Mouse (Mus musculus) erythroblast, embryonic 14.5 days (primary cell): ENCODE data around the gene Klhl7. TPM values are rescaled to one million over a fixed set of nuclear protein-coding genes. Genes with fewer than 3 reads are reported as not detected.

ENCODE experiments used
- H3K27me3 ChIP-seq: 2 replicates; pipeline ENCODE4 v1.6.1; 2012; ENCODE audit warnings: inconsistent platforms; ENCODE audit not compliant: control insufficient read depth
- H3K36me3 ChIP-seq: 2 replicates; pipeline ENCODE4 v1.6.1; 2012; ENCODE audit warnings: mild to moderate bottlenecking, inconsistent platforms; ENCODE audit not compliant: control insufficient read depth
- H3K4me1 ChIP-seq: 2 replicates; pipeline ENCODE4 v1.6.1; 2012; ENCODE audit warnings: inconsistent platforms; ENCODE audit not compliant: control insufficient read depth
- H3K4me3 ChIP-seq: replicated peaks from 2 replicates; pipeline ENCODE3; 2012; ENCODE audit warnings: moderate library complexity, mild to moderate bottlenecking, inconsistent platforms
- H3K9me3 ChIP-seq: 2 replicates; pipeline ENCODE4 v1.6.1; 2012; ENCODE audit warnings: low read length, inconsistent platforms, mixed read lengths; ENCODE audit not compliant: control insufficient read depth
- GATA1 ChIP-seq: IDR thresholded peaks from 2 replicates; pipeline ENCODE4 v1.6.1; 2012; ENCODE audit warnings: low read length, inconsistent platforms, mixed read lengths
- TAL1 ChIP-seq: IDR thresholded peaks from 3 replicates; pipeline ENCODE4 v1.6.1; 2012; ENCODE audit warnings: low read length, inconsistent platforms, mixed read lengths
- polyA plus RNA-seq: library from polyadenylated mRNA; stranded (reverse); fragments of >175 nt; gene quantifications from 2 replicates; pipeline ENCODE4 v1.2.3, GENCODE M21; 2012

Klhl7 gene
- polyA plus RNA-seq, 1 experiment, result 0.42 TPM

- H3K9me3 ChIP-seq, result no peaks in the 10 kb centered on the region
- no peak overlapping the region for H3K4me3 ChIP-seq
- no peaks in the 10 kb centered on the region for H3K27me3 ChIP-seq
- peaks cover 16% of the 10 kb centered on the region for H3K4me1 ChIP-seq
- TF ChIP-seq TAL1 (no peak), GATA1 (no peak)
- H3K36me3 ChIP-seq, result peaks cover 43% of the 10 kb centered on the region
Observed at GRCm38 (mm10) chr5:24107740-24108098, 7.3 kb downstream of the Klhl7 start.

DNA sequence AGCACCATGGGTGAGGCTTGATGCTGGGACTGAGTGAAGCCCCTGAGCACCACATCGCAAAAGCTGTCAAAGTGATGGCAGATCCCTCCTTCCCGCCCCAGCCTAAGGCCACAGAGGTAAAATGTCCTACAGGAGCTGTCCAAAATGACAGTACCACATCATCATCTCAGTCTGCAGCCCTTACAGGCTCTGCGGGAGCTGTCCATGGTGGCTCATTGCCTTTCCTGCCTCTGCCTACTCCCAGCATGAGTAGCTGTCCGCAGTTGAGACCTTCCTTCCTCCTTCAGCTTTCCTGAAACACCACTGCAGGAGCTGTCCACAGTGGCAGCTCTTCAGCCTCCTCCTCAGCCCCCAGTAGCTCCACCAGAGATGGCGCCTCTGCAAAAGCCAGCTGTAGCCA, 9.7 kb downstream of the Klhl7 start:
- Histone ChIP-seq H3K27me3 (no peaks in the 10 kb centered on the region), H3K4me1 (peaks cover 10% of the 10 kb centered on the region), H3K9me3 (no peaks in the 10 kb centered on the region), H3K4me3 (no peak overlapping the region), H3K36me3 (peaks cover 29% of the 10 kb centered on the region)
- TF ChIP-seq GATA1, result no peak
- TF ChIP-seq TAL1, result no peak

GRCm38 (mm10) chr5:24112116-24112903, 11.9 kb downstream of the Klhl7 start:
- TF ChIP-seq GATA1 (no peak), TAL1 (no peak)
- Histone ChIP-seq H3K4me3 (no peak overlapping the region), H3K9me3 (no peaks in the 10 kb centered on the region), H3K36me3 (peaks cover 31% of the 10 kb centered on the region), H3K4me1 (peaks cover 4% of the 10 kb centered on the region; the same call in 1 of the 2 replicates), H3K27me3 (no peaks in the 10 kb centered on the region)

DNA sequence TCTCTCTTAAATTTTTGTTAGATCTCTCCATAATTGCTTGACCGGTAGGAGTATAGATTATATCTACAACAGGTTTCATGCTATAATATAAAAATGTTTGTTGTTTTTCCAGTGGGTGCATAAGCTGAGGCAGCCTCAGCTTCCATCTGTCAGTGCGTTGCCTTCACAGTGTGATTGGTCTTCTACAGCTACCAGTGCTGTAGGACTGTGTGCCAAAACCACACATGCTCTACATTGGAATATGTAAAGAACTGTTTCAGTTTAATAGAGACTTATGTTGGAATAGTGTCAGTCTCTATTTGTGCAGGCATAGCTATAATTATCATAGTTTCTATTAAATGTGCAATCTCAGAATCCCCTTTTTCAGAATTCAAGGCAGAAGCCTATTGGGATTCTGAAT, 21.8 kb downstream of the Klhl7 start:
- TF ChIP-seq TAL1 (no peak), GATA1 (no peak)
- peaks cover 12% of the 10 kb centered on the region for H3K36me3 ChIP-seq
- no peak overlapping the region for H3K4me3 ChIP-seq
- H3K27me3 ChIP-seq, result no peaks in the 10 kb centered on the region
- H3K4me1 ChIP-seq, result peaks cover 1% of the 10 kb centered on the region
- no peaks in the 10 kb centered on the region for H3K9me3 ChIP-seq

DNA sequence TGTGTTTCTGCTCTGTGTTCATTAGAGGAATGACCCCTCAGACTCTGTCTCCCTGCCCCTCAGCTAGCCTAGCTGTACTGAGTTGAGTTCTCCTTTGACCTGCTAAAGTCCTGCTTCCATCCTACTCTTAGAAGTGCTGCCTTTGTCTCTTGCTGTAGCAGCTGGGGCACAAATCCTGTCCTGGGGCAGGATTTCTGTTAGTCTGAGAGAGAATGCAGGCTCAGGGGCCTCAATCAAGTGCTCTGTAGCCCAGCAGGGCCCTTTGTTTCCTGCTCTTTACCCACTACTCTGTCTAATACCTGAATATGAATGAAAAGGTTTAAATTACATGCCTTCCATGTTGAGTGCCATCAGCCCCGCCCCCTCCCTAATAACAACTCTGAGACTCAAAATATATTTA, 23.8 kb downstream of the Klhl7 start:
- Histone ChIP-seq H3K27me3 (no peaks in the 10 kb centered on the region), H3K36me3 (peaks cover 26% of the 10 kb centered on the region), H3K9me3 (no peaks in the 10 kb centered on the region), H3K4me3 (no peak overlapping the region), H3K4me1 (peaks cover 1% of the 10 kb centered on the region)
- TF ChIP-seq GATA1, result no peak
- no peak for TF ChIP-seq TAL1

- no peaks in the 10 kb centered on the region for H3K27me3 ChIP-seq
- 0 out of 2 replicates have a peak, but pooled peaks cover 1% of the 10 kb centered on the region for H3K4me1 ChIP-seq
- no peak for TF ChIP-seq TAL1
- no peak for TF ChIP-seq GATA1
- H3K9me3 ChIP-seq, result no peaks in the 10 kb centered on the region
- peaks cover 27% of the 10 kb centered on the region for H3K36me3 ChIP-seq
- no peak overlapping the region for H3K4me3 ChIP-seq
Observed at GRCm38 (mm10) chr5:24124579-24125276, 24.3 kb downstream of the Klhl7 start.

DNA sequence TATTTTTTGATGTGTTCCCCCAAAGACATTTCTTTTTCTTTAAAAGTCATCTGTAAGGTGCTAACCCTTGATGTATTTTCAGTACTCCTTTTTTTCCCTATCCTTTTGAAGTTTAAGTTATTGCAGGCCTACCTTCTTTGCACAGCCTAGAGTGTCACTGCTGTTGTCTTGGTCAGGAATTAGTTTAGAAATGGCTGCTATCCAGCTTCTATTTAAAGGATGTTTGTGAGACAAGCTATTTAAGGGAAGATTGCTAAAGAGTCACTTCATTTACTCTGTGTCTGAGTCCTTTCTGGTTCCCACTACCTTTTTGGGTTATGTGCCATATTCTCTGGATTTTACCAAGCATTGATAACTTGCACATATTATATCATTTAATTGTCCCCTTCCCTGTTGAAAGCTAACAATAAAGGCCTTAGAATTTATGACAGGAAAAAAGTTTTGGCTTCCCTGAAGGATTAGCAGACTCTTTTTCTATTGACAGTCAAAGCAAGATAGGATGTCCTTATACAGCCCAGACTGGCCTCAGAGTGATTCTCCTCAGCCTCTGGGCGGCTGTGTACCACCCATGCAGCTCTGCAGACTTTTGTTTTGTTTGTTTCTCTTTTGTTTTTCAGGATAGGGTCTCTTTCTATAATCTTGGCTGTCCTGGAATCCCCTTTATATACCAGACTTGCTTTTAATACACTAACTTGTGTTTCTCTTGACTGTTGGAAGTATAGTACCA, 25.7 kb downstream of the Klhl7 start:
- no peak for TF ChIP-seq TAL1
- TF ChIP-seq GATA1, result no peak
- Histone ChIP-seq H3K9me3 (no peaks in the 10 kb centered on the region), H3K4me3 (no peak overlapping the region), H3K36me3 (peaks cover 35% of the 10 kb centered on the region), H3K27me3 (no peaks in the 10 kb centered on the region), H3K4me1 (peaks cover 5% of the 10 kb centered on the region)

- no peak for TF ChIP-seq TAL1
- Histone ChIP-seq H3K36me3 (peaks cover 35% of the 10 kb centered on the region), H3K9me3 (no peaks in the 10 kb centered on the region), H3K27me3 (no peaks in the 10 kb centered on the region), H3K4me1 (peaks cover 5% of the 10 kb centered on the region), H3K4me3 (no peak overlapping the region)
Observed at GRCm38 (mm10) chr5:24126967-24127366, 26.6 kb downstream of the Klhl7 start.

DNA sequence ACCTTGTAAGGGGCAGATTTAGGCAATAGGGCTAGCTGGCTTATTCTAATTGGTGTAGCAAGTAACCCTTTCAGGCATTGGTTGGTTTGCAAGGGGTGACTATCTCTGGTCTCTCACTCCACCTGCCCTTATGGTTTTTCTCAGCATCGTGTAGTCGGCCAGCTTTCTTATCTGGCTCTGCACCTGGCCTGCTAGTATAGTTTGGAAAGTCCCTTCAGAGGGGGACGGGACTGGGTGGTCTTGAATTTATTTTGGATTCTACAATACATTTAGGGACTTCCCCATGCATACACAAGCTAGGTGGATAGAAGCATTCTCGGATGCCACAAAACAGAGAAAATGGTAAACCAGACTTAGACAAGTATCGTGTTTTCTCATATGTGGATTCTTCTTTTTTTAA, 46.6 kb downstream of the Klhl7 start:
- Histone ChIP-seq H3K4me1 (peaks cover 6% of the 10 kb centered on the region), H3K4me3 (no peak overlapping the region), H3K36me3 (peaks cover 86% of the 10 kb centered on the region), H3K9me3 (no peaks in the 10 kb centered on the region), H3K27me3 (no peaks in the 10 kb centered on the region)
- TF ChIP-seq GATA1, result no peak
- no peak for TF ChIP-seq TAL1
